Mouse (Mus musculus) liver, postnatal 0 days (tissue): ENCODE measurements around the gene Pitpnm1.

Experiments used
- CTCF ChIP-seq: sonication (generic); IDR thresholded peaks from 2 replicates; pipeline ENCODE4 v1.5.1; 2016; ENCODE audit warnings: antibody characterized with exemption, low read depth
- EP300 ChIP-seq: IDR thresholded peaks from 2 replicates; pipeline ENCODE4 v1.6.1; 2016; ENCODE audit warnings: antibody characterized with exemption, low read depth, mild to moderate bottlenecking

DNA sequence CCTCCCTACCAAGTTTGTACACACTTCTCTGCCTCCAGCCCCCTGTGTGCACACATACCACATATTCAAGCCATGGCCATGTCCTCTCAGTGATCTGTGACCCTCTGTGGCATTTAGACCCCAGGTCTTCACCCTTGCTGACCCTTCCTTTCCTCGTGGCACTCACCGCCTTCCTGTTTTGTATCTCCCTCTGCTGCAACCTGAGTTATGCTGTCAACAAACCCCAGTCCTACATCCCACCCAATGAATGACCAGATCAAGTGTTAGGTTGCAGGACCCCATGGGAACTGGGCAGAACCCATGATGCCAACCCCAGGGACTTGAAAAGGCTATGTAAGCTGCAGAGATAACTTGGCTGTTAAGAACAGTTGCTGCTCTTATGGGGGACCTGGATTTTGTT, 2.3 kb downstream of the Pitpnm1 start:
- no peak for TF ChIP-seq CTCF
- no peak for TF ChIP-seq EP300
